Mouse (Mus musculus) intestine, postnatal 0 days (tissue): ENCODE data around the gene Pnmt. TPM values are rescaled to one million over a fixed set of nuclear protein-coding genes. Genes with fewer than 3 reads are reported as not detected.
A peak's percentile ranks its signal among the peaks of the same experiment; 100 is the strongest.

ENCODE experiments used
- ATAC-seq: fragments of 200-750 bp; cut with Nextera tagmentation; 2 replicates; pipeline ENCODE4 v1.8.0; 2017; ENCODE audit warnings: mild to moderate bottlenecking, moderate TSS enrichment, moderate library complexity
- H3K27ac ChIP-seq: fragments of 300-500 bp; sonication (generic); 2 replicates; pipeline ENCODE4 v1.5.1; 2014; ENCODE audit warnings: mild to moderate bottlenecking, low read depth, low read length, moderate library complexity
- H3K27me3 ChIP-seq: fragments of 300-500 bp; sonication (generic); replicated peaks from 2 replicates; pipeline ENCODE4 v1.6.1; 2014; ENCODE audit warnings: low read length, mixed read lengths; ENCODE audit not compliant: control insufficient read depth, insufficient read depth
- H3K36me3 ChIP-seq: fragments of 300-500 bp; sonication (generic); 2 replicates; pipeline ENCODE4 v1.6.1; 2014; ENCODE audit warnings: mild to moderate bottlenecking, moderate library complexity; ENCODE audit not compliant: control insufficient read depth, insufficient read depth
- H3K4me1 ChIP-seq: fragments of 300-500 bp; sonication (generic); replicated peaks from 2 replicates; pipeline ENCODE4 v1.6.1; 2014; ENCODE audit warnings: antibody characterized with exemption, low read length, mixed read lengths; ENCODE audit not compliant: control insufficient read depth, insufficient read depth
- H3K4me2 ChIP-seq: fragments of 300-500 bp; sonication (generic); replicated peaks from 2 replicates; pipeline ENCODE4 v1.6.1; 2014; ENCODE audit warnings: low read depth, mild to moderate bottlenecking, moderate library complexity
- H3K4me3 ChIP-seq: fragments of 300-500 bp; sonication (generic); 2 replicates; pipeline ENCODE4 v1.5.1; 2014; ENCODE audit warnings: low read depth, low read length
- H3K9ac ChIP-seq: fragments of 300-500 bp; sonication (generic); 2 replicates; pipeline ENCODE4 v1.6.1; 2014; ENCODE audit warnings: mild to moderate bottlenecking, low read depth, low read length
- H3K9me3 ChIP-seq: fragments of 300-500 bp; sonication (generic); 2 replicates; pipeline ENCODE4 v1.6.1; 2016; ENCODE audit warnings: mixed run types; ENCODE audit not compliant: control insufficient read depth
- CTCF ChIP-seq: sonication (generic); IDR thresholded peaks from 2 replicates; pipeline ENCODE4 v1.5.1; 2016; ENCODE audit warnings: low read depth, mild to moderate bottlenecking, control low read depth, antibody characterized with exemption, moderate library complexity
- WGBS: fragments of 180-500 bp; shearing (Covaris S2); extraction: QIAGEN DNeasy Blood & Tissue Kit; methylation state at CpG from one replicate; pipeline ENCODE4 v1.1.7; 2014; 5-methylcytosine and 5-hydroxymethylcytosine counted together
- polyA plus RNA-seq: library from polyadenylated mRNA; unstranded; fragments of >200 nt; fragmentation: Nextera tagmentation; extraction: Ambion mirVana; gene quantifications from 2 replicates; pipeline ENCODE4 v1.2.1, GENCODE M21; 2015

Pnmt gene
- polyA plus RNA-seq, 1 experiment from 2014 or later = not detected

GRCm38 (mm10) chr11:98371556-98372240 is 14.6 kb upstream of the Pnmt start:
- Histone ChIP-seq H3K36me3 (peaks cover 29% of the 10 kb centered on the region), H3K9ac (no peak overlapping the region), H3K27ac (no peak overlapping the region), H3K4me1 (no peaks in the 10 kb centered on the region), H3K9me3 (no peaks in the 10 kb centered on the region), H3K4me3 (no peak overlapping the region), H3K4me2 (no peak overlapping the region), H3K27me3 (no peaks in the 10 kb centered on the region)
- 67% methylated on average over 10 of the region's 10 CpGs for WGBS
- no peak for TF ChIP-seq CTCF
- ATAC-seq = no peak

GRCm38 (mm10) chr11:98372406-98372805 is 13.8 kb upstream of the Pnmt start:
- H3K9ac ChIP-seq = no peak overlapping the region
- no peak overlapping the region for H3K4me2 ChIP-seq
- no peaks in the 10 kb centered on the region for H3K4me1 ChIP-seq
- 0 out of 2 replicates have a peak, but pooled peaks have one; percentile 21 for ATAC-seq
- no peaks in the 10 kb centered on the region for H3K9me3 ChIP-seq
- no peak overlapping the region for H3K4me3 ChIP-seq
- peaks cover 36% of the 10 kb centered on the region for H3K36me3 ChIP-seq
- no peaks in the 10 kb centered on the region for H3K27me3 ChIP-seq
- WGBS = 9% methylated on average over 2 of the region's 2 CpGs
- no peak overlapping the region for H3K27ac ChIP-seq
- peak; percentile 95 for TF ChIP-seq CTCF

GRCm38 (mm10) chr11:98373244-98373643 is 13.0 kb upstream of the Pnmt start:
- Histone ChIP-seq H3K4me1 (no peaks in the 10 kb centered on the region), H3K27me3 (no peaks in the 10 kb centered on the region), H3K9me3 (no peaks in the 10 kb centered on the region), H3K4me2 (no peak overlapping the region), H3K4me3 (no peak overlapping the region), H3K27ac (no peak overlapping the region), H3K36me3 (peaks cover 44% of the 10 kb centered on the region), H3K9ac (no peak overlapping the region)
- ATAC-seq = no peak
- no peak for TF ChIP-seq CTCF
- 85% methylated on average over 6 of the region's 6 CpGs for WGBS

- Histone ChIP-seq H3K27ac (no peak overlapping the region), H3K27me3 (no peaks in the 10 kb centered on the region), H3K9ac (no peak overlapping the region), H3K4me2 (no peak overlapping the region), H3K9me3 (no peaks in the 10 kb centered on the region), H3K4me1 (no peaks in the 10 kb centered on the region), H3K36me3 (peaks cover 55% of the 10 kb centered on the region), H3K4me3 (no peak overlapping the region)
- TF ChIP-seq CTCF = no peak
- 89% methylated on average over 8 of the region's 8 CpGs for WGBS
- no peak for ATAC-seq
Observed at GRCm38 (mm10) chr11:98374266-98374665, 12.0 kb upstream of the Pnmt start.

- no peak for TF ChIP-seq CTCF
- Histone ChIP-seq H3K36me3 (peaks cover 74% of the 10 kb centered on the region), H3K27ac (no peak overlapping the region; the same call in 1 of the 2 replicates), H3K9ac (no peak overlapping the region), H3K4me1 (no peaks in the 10 kb centered on the region), H3K4me2 (no peak overlapping the region), H3K4me3 (no peak overlapping the region), H3K27me3 (no peaks in the 10 kb centered on the region), H3K9me3 (no peaks in the 10 kb centered on the region)
- 78% methylated on average over 5 of the region's 5 CpGs for WGBS
- ATAC-seq = no peak
Observed at GRCm38 (mm10) chr11:98376756-98377155, 9.5 kb upstream of the Pnmt start.

GRCm38 (mm10) chr11:98377787-98378186 is 8.5 kb upstream of the Pnmt start:
- no peak for TF ChIP-seq CTCF
- no peak overlapping the region for H3K27ac ChIP-seq
- H3K36me3 ChIP-seq = peaks cover 75% of the 10 kb centered on the region
- 77% methylated on average over 11 of the region's 11 CpGs for WGBS
- no peaks in the 10 kb centered on the region for H3K4me1 ChIP-seq
- ATAC-seq = no peak
- no peaks in the 10 kb centered on the region for H3K9me3 ChIP-seq
- H3K9ac ChIP-seq = no peak overlapping the region
- no peak overlapping the region for H3K4me2 ChIP-seq
- H3K4me3 ChIP-seq = no peak overlapping the region
- H3K27me3 ChIP-seq = no peaks in the 10 kb centered on the region

GRCm38 (mm10) chr11:98379379-98379778 is 6.9 kb upstream of the Pnmt start:
- Histone ChIP-seq H3K36me3 (peaks cover 70% of the 10 kb centered on the region), H3K4me3 (no peak overlapping the region), H3K27ac (no peak overlapping the region), H3K4me1 (no peaks in the 10 kb centered on the region), H3K9ac (no peak overlapping the region), H3K4me2 (no peak overlapping the region), H3K9me3 (no peaks in the 10 kb centered on the region), H3K27me3 (no peaks in the 10 kb centered on the region)
- no peak for ATAC-seq
- 84% methylated on average over 7 of the region's 7 CpGs for WGBS
- TF ChIP-seq CTCF = no peak
